Mouse (Mus musculus): ENCODE results near the gene Prdm15. TPM values are rescaled to one million over a fixed set of nuclear protein-coding genes. Genes with fewer than 3 reads are reported as not detected.

The Prdm15 gene
- polyA plus RNA-seq (2017; shearing (Covaris generic)): 23.8 TPM

GRCm38 (mm10) chr16:97851741-97852319 lies at the start of gene Prdm15:
TSS of gene Prdm15 (minus strand) at chr16:97851850.

DNA sequence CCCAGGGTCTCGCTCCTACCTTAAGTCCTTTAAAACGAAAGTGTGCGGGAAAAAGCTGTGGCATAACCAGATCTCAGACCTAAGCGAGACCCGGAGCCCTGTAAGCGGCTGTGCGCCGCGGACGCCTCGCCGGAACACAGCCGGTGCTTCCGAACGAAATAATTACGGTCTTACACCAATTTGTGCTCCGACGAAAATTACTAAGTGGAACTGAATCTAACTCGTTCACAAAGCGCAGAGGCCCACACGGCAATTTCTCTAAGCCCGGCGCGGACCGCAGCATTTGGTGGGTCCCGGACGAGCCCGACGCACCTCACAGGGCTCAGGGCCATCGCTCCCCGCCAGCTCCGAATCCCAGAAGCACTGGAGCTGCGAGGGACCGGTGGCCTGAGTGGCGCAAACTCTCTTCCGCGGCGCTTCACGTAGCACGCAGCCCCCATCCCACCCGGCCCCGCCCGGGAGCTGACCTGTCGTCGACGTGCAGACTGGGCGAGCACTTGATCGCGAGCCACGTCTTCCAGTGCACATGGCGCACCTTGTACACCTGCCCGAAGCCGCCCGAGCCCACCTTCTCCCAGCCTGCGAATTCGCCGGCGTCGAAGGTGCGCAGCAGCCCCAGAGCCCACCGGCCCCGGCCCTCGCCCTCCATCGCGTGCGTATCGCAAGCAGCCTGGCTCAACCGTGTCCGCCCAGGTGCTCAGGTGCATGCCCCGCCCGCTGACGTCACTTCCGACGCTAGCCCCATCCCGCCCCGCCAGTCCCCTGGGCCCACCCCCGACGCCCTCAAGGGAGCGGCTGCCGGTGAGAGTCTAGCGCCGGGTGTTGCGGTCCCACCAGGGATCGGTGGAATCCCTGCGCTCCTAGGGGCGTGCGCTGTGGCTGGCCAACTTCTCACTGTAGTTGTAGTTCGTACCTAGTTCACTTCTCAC lies 88.3 kb downstream of the Prdm15 start, which contains the start of gene Ripk4:
Ripk4 (minus strand) TSS at position 727 of the 929 bp plus-strand sequence.

Other genes with a start within 250 kb of the Prdm15 start
- not detected for gene Tmprss2, start 240.7 kb downstream of the Prdm15 start, polyA plus RNA-seq (2017; shearing (Covaris generic))
- 0.16 TPM for gene Ripk4, start 88.1 kb downstream of the Prdm15 start, polyA plus RNA-seq (2017; shearing (Covaris generic))
- 11.8 TPM for gene C2cd2, start 110.7 kb upstream of the Prdm15 start, polyA plus RNA-seq (2017; shearing (Covaris generic))
- 88.3 TPM for gene Zbtb21, start 110.8 kb upstream of the Prdm15 start, polyA plus RNA-seq (2017; shearing (Covaris generic))
- gene B230307C23Rik, start 145.5 kb upstream of the Prdm15 start, polyA plus RNA-seq (2017; shearing (Covaris generic)): 19.2 TPM
- 5.1 TPM for gene A630089N07Rik, start 230.6 kb upstream of the Prdm15 start, polyA plus RNA-seq (2017; shearing (Covaris generic))

All from naive thymus-derived CD4-positive, alpha-beta T cell, adult 5 months (primary cell).